Mouse (Mus musculus): Measurements from ENCODE around the gene Eepd1. TPM values are rescaled to one million over a fixed set of nuclear protein-coding genes. Genes with fewer than 3 reads are reported as not detected.
A peak's percentile ranks its signal among the peaks of the same experiment; 100 is the strongest.

Gene Eepd1
- total and polyA plus RNA-seq, 2 experiments from 2014 or later: 16.3 to 16.8 TPM

- no peak overlapping the region for H3K9ac ChIP-seq
- H3K4me2 ChIP-seq (ENCODE audit: low read depth): no peak overlapping the region
- no peaks in the 10 kb centered on the region for H3K36me3 ChIP-seq (ENCODE audit: insufficient read depth)
- H3K27ac ChIP-seq (ENCODE audit: low read depth, low read length): no peak overlapping the region
- no peaks in the 10 kb centered on the region for H3K27me3 ChIP-seq (ENCODE audit: insufficient read depth, low read length)
- H3K4me3 ChIP-seq (ENCODE audit: low read depth, low read length): no peak overlapping the region
- H3K4me1 ChIP-seq (ENCODE audit: insufficient read depth): peaks cover 6% of the 10 kb centered on the region; the same call in 1 of the 2 replicates
- H3K9me3 ChIP-seq (ENCODE audit: low read length): no peaks in the 10 kb centered on the region
- no peak for TF ChIP-seq CTCF (IDR thresholded peaks at IDR 0.05; ENCODE audit: low read depth)
- ATAC-seq (no peak), DNase-seq (no peak)
- 88% methylated on average over 7 of the region's 7 CpGs for WGBS
Observed at GRCm38 (mm10) chr9:25516640-25517039, 35.3 kb downstream of the Eepd1 start.

DNA sequence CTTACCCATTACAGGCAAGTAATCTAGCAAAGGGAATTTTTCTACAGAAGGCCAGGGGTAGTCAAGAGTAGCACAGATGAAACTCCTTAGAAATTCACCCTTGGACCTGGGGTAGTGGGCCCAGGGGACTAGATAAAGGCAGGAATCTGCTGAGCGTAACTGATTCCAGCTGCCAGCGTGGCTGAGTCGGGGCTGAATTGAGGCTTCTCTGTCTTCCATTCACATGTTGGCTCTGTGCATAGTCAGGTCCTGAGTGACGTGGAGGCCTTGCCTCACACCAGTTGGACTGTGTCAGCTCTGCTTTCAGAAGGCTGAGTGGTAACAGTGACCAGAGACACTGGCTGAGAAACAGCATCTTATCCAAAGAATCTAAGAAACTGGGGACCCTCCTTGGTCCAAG is 36.6 kb downstream of the Eepd1 start:
- peaks cover 6% of the 10 kb centered on the region; the same call in 1 of the 2 replicates for H3K4me1 ChIP-seq (ENCODE audit: insufficient read depth)
- H3K27me3 ChIP-seq (ENCODE audit: insufficient read depth, low read length): no peaks in the 10 kb centered on the region
- H3K9ac ChIP-seq: no peak overlapping the region
- WGBS: 61% methylated on average over 4 of the region's 4 CpGs
- H3K9me3 ChIP-seq (ENCODE audit: low read length): no peaks in the 10 kb centered on the region
- no peaks in the 10 kb centered on the region for H3K36me3 ChIP-seq (ENCODE audit: insufficient read depth)
- DNase-seq (no peak), ATAC-seq (no peak)
- H3K4me3 ChIP-seq (ENCODE audit: low read depth, low read length): no peak overlapping the region
- TF ChIP-seq CTCF (IDR thresholded peaks at IDR 0.05; ENCODE audit: low read depth): no peak
- H3K27ac ChIP-seq (ENCODE audit: low read depth, low read length): no peak overlapping the region
- no peak overlapping the region for H3K4me2 ChIP-seq (ENCODE audit: low read depth)

DNA sequence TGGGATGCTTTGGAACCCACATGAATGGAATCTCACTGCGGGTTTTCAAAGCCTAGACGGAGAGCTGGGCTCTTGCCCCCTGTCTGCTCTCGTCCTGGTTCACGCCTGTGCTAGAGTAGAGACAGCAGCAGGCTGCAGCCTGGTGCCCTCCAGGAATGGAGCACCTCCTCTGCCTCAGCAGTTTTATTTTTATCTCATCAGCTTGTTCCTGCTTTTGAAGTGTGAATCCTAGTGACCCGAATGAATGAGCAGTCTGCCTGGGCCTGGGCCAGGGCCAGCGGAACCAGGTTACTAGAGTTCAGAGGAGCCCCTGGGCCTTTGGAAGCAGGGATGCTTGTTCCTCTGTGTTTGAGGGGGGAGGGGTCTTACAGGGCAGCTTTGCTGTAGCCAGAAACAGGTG is 37.8 kb downstream of the Eepd1 start:
- WGBS: 41% methylated on average over 6 of the region's 6 CpGs
- H3K27me3 ChIP-seq (ENCODE audit: insufficient read depth, low read length): no peaks in the 10 kb centered on the region
- no peak overlapping the region for H3K4me3 ChIP-seq (ENCODE audit: low read depth, low read length)
- H3K36me3 ChIP-seq (ENCODE audit: insufficient read depth): no peaks in the 10 kb centered on the region
- H3K9ac ChIP-seq: no peak overlapping the region
- DNase-seq: no peak
- TF ChIP-seq CTCF (IDR thresholded peaks at IDR 0.05; ENCODE audit: low read depth): no peak
- peaks cover 6% of the 10 kb centered on the region; the same call in 1 of the 2 replicates for H3K4me1 ChIP-seq (ENCODE audit: insufficient read depth)
- peak; percentile 38 for ATAC-seq
- no peaks in the 10 kb centered on the region for H3K9me3 ChIP-seq (ENCODE audit: low read length)
- H3K27ac ChIP-seq (ENCODE audit: low read depth, low read length): no peak overlapping the region
- no peak overlapping the region for H3K4me2 ChIP-seq (ENCODE audit: low read depth)

DNA sequence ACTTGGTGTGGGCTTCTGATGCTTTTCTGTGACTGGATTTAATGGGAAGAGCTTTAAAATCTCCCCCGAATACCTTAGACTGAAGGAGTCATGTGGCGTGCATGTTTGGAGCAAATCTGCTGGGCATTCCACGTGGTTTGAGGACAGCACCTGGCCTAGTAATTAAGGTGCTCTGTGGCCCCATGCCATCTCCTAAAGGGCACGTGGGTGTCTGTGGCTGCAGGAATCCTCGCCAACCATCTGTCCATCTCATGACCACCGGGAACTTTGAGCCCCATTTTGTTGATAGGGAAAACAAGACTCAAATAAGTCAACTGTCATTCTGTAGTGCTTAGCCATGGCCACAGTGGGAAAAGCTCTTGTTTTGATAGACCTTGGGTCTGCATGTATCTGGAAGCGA is 39.5 kb downstream of the Eepd1 start:
- no peak for TF ChIP-seq CTCF (IDR thresholded peaks at IDR 0.05; ENCODE audit: low read depth)
- ATAC-seq: no peak
- Histone ChIP-seq H3K27me3 (ENCODE audit: insufficient read depth, low read length) (no peaks in the 10 kb centered on the region), H3K4me2 (ENCODE audit: low read depth) (no peak overlapping the region), H3K36me3 (ENCODE audit: insufficient read depth) (no peaks in the 10 kb centered on the region), H3K27ac (ENCODE audit: low read depth, low read length) (no peak overlapping the region), H3K9me3 (ENCODE audit: low read length) (no peaks in the 10 kb centered on the region), H3K9ac (no peak overlapping the region), H3K4me3 (ENCODE audit: low read depth, low read length) (no peak overlapping the region), H3K4me1 (ENCODE audit: insufficient read depth) (peaks cover 6% of the 10 kb centered on the region; the same call in 1 of the 2 replicates)
- DNase-seq: no peak
- WGBS: 90% methylated on average over 7 of the region's 7 CpGs

DNA sequence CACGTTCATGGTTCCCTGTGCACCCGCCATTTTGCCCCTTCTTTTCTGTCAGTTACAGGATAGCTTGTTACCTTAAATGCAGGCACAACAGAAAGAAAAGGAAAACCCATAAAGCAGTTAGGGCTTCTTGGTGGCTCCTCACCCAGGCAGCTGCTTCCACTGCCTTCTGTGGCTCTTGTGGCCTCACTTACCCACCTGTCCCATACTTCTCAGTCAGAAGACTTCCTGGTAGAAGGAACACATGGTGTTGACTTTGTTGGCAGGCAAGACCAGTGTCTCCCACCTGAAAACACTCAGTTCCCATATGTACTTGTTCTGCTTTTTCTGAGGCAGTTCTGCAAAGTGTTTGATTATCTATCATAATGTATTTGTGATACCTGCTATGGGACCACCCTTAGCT is 40.5 kb downstream of the Eepd1 start:
- no peak for DNase-seq
- Histone ChIP-seq H3K27me3 (ENCODE audit: insufficient read depth, low read length) (no peaks in the 10 kb centered on the region), H3K4me1 (ENCODE audit: insufficient read depth) (peaks cover 6% of the 10 kb centered on the region; the same call in 1 of the 2 replicates), H3K36me3 (ENCODE audit: insufficient read depth) (no peaks in the 10 kb centered on the region), H3K4me3 (ENCODE audit: low read depth, low read length) (no peak overlapping the region), H3K27ac (ENCODE audit: low read depth, low read length) (no peak overlapping the region), H3K9me3 (ENCODE audit: low read length) (no peaks in the 10 kb centered on the region), H3K9ac (no peak overlapping the region), H3K4me2 (ENCODE audit: low read depth) (no peak overlapping the region)
- no peak for ATAC-seq
- WGBS: 98% methylated on average over 2 of the region's 2 CpGs
- TF ChIP-seq CTCF (IDR thresholded peaks at IDR 0.05; ENCODE audit: low read depth): no peak

DNA sequence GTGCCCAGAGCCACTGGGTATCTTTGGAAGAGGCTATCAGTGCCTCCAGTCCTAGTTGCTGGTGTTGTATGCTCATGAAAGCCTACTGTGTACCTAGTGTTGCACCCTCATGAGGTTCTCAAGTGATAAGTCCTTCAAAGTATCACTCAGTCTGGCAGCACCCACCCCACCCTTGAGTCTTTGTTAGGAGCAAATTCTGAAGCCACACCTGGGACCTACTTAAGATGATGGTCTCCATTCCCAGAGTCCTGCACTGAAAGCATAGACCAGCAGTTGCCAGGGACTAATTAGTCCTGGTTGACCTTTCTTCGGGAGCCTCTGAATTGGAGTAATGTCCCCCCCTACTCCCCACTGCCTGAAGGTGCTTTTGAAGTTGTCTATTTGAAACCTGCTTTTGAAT is 45.2 kb downstream of the Eepd1 start:
- no peak for DNase-seq
- no peaks in the 10 kb centered on the region for H3K27me3 ChIP-seq (ENCODE audit: insufficient read depth, low read length)
- H3K4me2 ChIP-seq (ENCODE audit: low read depth): no peak overlapping the region
- WGBS: 18% methylated on average over 1 of the region's 1 CpGs
- ATAC-seq: no peak
- no peak overlapping the region for H3K4me3 ChIP-seq (ENCODE audit: low read depth, low read length)
- no peaks in the 10 kb centered on the region for H3K36me3 ChIP-seq (ENCODE audit: insufficient read depth)
- TF ChIP-seq CTCF (IDR thresholded peaks at IDR 0.05; ENCODE audit: low read depth): no peak
- no peak overlapping the region for H3K9ac ChIP-seq
- H3K4me1 ChIP-seq (ENCODE audit: insufficient read depth): no peaks in the 10 kb centered on the region
- H3K9me3 ChIP-seq (ENCODE audit: low read length): no peaks in the 10 kb centered on the region
- H3K27ac ChIP-seq (ENCODE audit: low read depth, low read length): no peak overlapping the region

GRCm38 (mm10) chr9:25526927-25527337 is 45.6 kb downstream of the Eepd1 start:
- Histone ChIP-seq H3K9ac (no peak overlapping the region), H3K27me3 (ENCODE audit: insufficient read depth, low read length) (no peaks in the 10 kb centered on the region), H3K9me3 (ENCODE audit: low read length) (no peaks in the 10 kb centered on the region), H3K4me3 (ENCODE audit: low read depth, low read length) (no peak overlapping the region), H3K4me1 (ENCODE audit: insufficient read depth) (no peaks in the 10 kb centered on the region), H3K27ac (ENCODE audit: low read depth, low read length) (no peak overlapping the region; the same call in 1 of the 2 replicates), H3K36me3 (ENCODE audit: insufficient read depth) (no peaks in the 10 kb centered on the region), H3K4me2 (ENCODE audit: low read depth) (no peak overlapping the region)
- no peak for TF ChIP-seq CTCF (IDR thresholded peaks at IDR 0.05; ENCODE audit: low read depth)
- no peak for DNase-seq
- 0 out of 2 replicates have a peak, but pooled peaks have one; percentile 20 for ATAC-seq
